Mouse (Mus musculus) liver, adult 2 months (tissue): ENCODE measurements around the gene 1700093K21Rik.

ENCODE experiments used
- CTCF ChIP-seq: fragments of 200-500 bp; IDR thresholded peaks from 2 replicates; pipeline ENCODE4 v1.5.1; 2011; ENCODE audit warnings: low read depth, low read length, control low read depth
- POLR2A ChIP-seq: fragments of 200-500 bp; IDR thresholded peaks from 2 replicates; pipeline ENCODE4 v1.6.1; 2011; ENCODE audit warnings: low read length, control low read depth; ENCODE audit not compliant: insufficient read depth; ENCODE audit errors: extremely low read depth

DNA sequence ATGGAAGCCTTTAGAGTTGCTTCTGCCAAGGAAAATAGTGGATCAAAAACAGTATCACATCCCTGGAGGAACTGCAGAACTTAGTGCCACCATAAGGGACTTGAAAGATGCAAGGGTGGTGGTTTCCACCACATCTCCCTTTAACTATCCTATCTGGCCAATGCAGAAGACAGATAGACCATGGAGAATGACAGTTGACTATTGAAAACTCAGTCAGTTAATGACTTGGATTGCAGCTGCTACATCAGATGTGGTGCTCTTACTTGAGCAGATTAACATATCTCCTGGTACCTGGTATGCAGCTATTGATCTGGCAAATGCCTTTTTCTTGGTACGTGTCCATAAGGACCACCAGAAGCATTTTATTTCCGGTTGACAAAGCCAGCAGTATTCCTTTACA lies 16.5 kb upstream of the 1700093K21Rik start:
- TF ChIP-seq CTCF (no peak), POLR2A (no peak)
